Mouse (Mus musculus): ENCODE measurements around the gene Flnc.

GRCm38 (mm10) chr6:29433038-29433803 is at the start of gene Flnc:
- TF ChIP-seq CTCF (IDR thresholded peaks at IDR 0.05; ENCODE audit: low read depth): no peak
- no peak for TF ChIP-seq EP300 (IDR thresholded peaks at IDR 0.05; ENCODE audit: low read depth)
